Mouse (Mus musculus) hindbrain, embryonic 13.5 days (tissue): ENCODE measurements around the gene Hist1h2af. TPM values are rescaled to one million over a fixed set of nuclear protein-coding genes. Genes with fewer than 3 reads are reported as not detected.
A peak's percentile ranks its signal among the peaks of the same experiment; 100 is the strongest.

Source experiments
- ATAC-seq: fragments of 200-750 bp; cut with Nextera tagmentation; 2 replicates; pipeline ENCODE4 v1.8.0; 2017; ENCODE audit warnings: moderate TSS enrichment; ENCODE audit not compliant: low FRiP score
- H3K27ac ChIP-seq: fragments of 300-500 bp; sonication (generic); 2 replicates; pipeline ENCODE4 v1.5.1; 2015; ENCODE audit warnings: inconsistent platforms, mild to moderate bottlenecking, moderate library complexity
- H3K27me3 ChIP-seq: fragments of 300-500 bp; sonication (generic); 2 replicates; pipeline ENCODE4 v1.6.1; 2015; ENCODE audit warnings: mild to moderate bottlenecking, inconsistent platforms
- H3K36me3 ChIP-seq: fragments of 300-500 bp; sonication (generic); 2 replicates; pipeline ENCODE4 v1.6.1; 2015; ENCODE audit warnings: mild to moderate bottlenecking, inconsistent platforms
- H3K4me1 ChIP-seq: fragments of 300-500 bp; sonication (generic); replicated peaks from 2 replicates; pipeline ENCODE4 v1.6.1; 2015; ENCODE audit warnings: inconsistent platforms
- H3K4me2 ChIP-seq: fragments of 300-500 bp; sonication (generic); 2 replicates; pipeline ENCODE4 v1.6.1; 2015; ENCODE audit warnings: inconsistent platforms, mild to moderate bottlenecking, moderate library complexity
- H3K4me3 ChIP-seq: fragments of 300-500 bp; sonication (generic); 2 replicates; pipeline ENCODE4 v1.5.1; 2015; ENCODE audit warnings: mild to moderate bottlenecking, inconsistent platforms
- H3K9ac ChIP-seq: fragments of 300-500 bp; sonication (generic); 2 replicates; pipeline ENCODE4 v1.6.1; 2015; ENCODE audit warnings: mild to moderate bottlenecking, inconsistent platforms
- H3K9me3 ChIP-seq: fragments of 300-500 bp; sonication (generic); 2 replicates; pipeline ENCODE4 v1.6.1; 2016; ENCODE audit warnings: inconsistent platforms
- WGBS: fragments of 180-500 bp; shearing (Covaris S2); methylation state at CpG from one replicate; pipeline ENCODE4 v1.1.7; 2015; 5-methylcytosine and 5-hydroxymethylcytosine counted together
- polyA plus RNA-seq: library from polyadenylated mRNA; unstranded; fragments of >200 nt; fragmentation: Nextera tagmentation; extraction: Ambion mirVana; gene quantifications from 2 replicates; pipeline ENCODE4 v1.2.1, GENCODE M21; 2015

Hist1h2af gene
- polyA plus RNA-seq, 1 experiment from 2014 or later: 2.4 TPM

DNA sequence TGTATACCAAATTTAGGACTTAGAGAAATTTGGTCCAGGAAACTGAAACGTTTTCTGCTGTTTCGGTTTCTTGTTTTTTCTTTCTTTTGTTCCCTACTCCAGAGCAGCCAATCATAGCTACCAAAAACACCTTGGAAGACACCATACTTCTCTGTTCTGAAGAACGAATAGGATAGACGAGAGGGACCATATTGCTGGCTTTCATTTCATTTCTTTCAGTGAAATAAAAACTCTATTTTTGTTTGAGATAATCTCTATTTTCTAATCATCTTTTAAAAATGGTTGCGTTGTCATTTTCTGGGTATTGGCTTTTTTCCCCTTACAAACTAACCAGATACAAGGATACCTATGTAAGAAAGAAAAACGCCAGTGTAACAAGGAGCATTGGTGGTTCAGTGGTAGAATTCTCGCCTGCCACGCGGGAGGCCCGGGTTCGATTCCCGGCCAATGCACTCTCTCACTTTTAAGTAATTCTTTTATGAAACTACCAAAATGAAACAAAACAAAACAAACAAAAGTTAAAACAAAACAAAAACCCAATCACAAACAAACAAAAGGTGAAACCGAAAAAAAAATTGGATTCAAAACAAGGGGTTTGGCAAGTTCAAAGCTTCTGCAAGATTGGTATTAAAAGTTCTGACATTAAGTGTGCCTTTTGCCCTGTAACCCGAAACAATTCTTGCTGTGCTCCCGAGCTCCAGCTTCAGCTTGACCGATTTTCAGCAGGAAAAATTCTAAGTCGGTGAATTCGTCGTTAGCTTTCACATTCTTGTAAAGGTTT is 16.7 kb upstream of the Hist1h2af start:
- Histone ChIP-seq H3K4me1 (peaks cover 9% of the 10 kb centered on the region), H3K27me3 (no peaks in the 10 kb centered on the region), H3K4me3 (peak overlapping the region; percentile 46), H3K36me3 (no peaks in the 10 kb centered on the region), H3K9ac (peak overlapping the region; percentile 53; the same call in 1 of the 2 replicates), H3K4me2 (peak overlapping the region; percentile 74), H3K9me3 (no peaks in the 10 kb centered on the region), H3K27ac (peak overlapping the region; percentile 66; the same call in 1 of the 2 replicates)
- peak; percentile 74 for ATAC-seq
- 0% methylated on average over 19 of the region's 19 CpGs for WGBS

DNA sequence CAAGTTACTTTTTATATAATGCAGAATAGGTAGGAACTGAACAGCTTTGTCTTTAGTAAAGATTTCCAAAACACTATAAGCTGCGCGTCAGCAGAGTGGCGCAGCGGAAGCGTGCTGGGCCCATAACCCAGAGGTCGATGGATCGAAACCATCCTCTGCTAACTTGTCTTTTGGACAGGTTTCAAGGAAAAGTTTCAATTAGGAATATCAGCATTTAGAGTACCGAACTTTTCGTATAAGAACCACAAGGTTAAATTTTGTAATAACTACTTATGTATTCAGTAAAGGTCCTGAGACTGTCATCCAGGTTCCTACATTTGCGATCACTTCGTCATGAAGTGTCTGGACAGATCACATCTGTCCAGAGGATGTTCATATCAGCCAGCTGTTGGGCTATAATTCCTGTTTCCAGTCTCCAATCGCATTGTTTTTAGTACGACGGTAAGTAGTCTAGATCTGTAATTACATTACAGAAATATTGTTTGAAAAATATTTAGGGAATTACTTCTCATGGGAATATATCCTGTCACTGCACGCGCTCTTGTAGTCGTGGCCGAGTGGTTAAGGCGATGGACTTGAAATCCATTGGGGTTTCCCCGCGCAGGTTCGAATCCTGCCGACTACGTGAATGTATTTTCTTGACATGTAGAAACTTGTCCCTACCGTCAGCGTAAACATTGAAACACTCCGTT is 16.0 kb upstream of the Hist1h2af start:
- peak overlapping the region; percentile 53; the same call in 1 of the 2 replicates for H3K9ac ChIP-seq

DNA sequence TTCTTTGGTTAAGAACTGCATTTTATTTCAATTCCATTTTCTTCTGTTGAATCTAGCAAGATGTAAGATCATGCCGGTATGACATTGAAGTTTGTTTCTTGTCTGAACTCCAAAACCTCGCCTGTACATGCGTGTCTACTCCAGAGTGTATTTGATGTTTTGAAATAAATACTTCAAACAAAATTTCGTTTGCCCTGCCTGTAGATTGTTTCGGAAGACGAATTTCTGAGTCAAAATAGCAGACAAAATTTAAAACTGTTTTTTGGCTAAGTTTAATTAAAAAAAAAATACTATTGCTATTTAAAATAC is 15.5 kb upstream of the Hist1h2af start:
- no peak for ATAC-seq
- no peaks in the 10 kb centered on the region for H3K9me3 ChIP-seq
- no peak overlapping the region for H3K9ac ChIP-seq
- WGBS: 1% methylated on average over 6 of the region's 6 CpGs
- no peaks in the 10 kb centered on the region for H3K27me3 ChIP-seq
- peaks cover 9% of the 10 kb centered on the region for H3K4me1 ChIP-seq
- H3K4me2 ChIP-seq: peak overlapping the region; percentile 74
- no peaks in the 10 kb centered on the region for H3K36me3 ChIP-seq
- H3K27ac ChIP-seq: no peak overlapping the region
- peak overlapping the region; percentile 46 for H3K4me3 ChIP-seq

More for the DNA sequence above, 16.0 kb upstream of the Hist1h2af start:
- H3K36me3 ChIP-seq: no peaks in the 10 kb centered on the region
- peak overlapping the region; percentile 74 for H3K4me2 ChIP-seq
- under 1% methylated on average over 27 of the region's 27 CpGs for WGBS
- no peaks in the 10 kb centered on the region for H3K9me3 ChIP-seq
- H3K27ac ChIP-seq: peak overlapping the region; percentile 66; the same call in 1 of the 2 replicates
- H3K4me1 ChIP-seq: peaks cover 9% of the 10 kb centered on the region
- peak; percentile 91 for ATAC-seq
- peak overlapping the region; percentile 46 for H3K4me3 ChIP-seq
- no peaks in the 10 kb centered on the region for H3K27me3 ChIP-seq

DNA sequence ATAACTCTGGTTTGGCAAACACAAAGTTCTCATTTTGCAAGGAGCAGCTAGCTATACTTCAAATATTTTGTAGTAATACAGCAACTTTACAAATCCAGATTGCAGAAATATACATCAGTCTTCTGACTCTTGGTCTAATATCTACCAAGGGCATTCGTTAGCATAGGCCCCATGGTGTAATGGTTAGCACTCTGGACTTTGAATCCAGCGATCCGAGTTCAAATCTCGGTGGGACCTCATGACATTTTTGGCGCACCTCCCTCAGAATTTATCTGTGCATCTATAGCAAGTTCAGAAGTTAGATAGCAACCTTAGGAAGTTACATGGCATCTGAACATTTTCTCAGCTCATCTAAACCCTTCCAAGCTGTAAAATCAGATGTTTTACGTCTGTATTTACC is 14.8 kb upstream of the Hist1h2af start:
- under 1% methylated on average over 6 of the region's 6 CpGs for WGBS
- H3K4me1 ChIP-seq: peaks cover 9% of the 10 kb centered on the region
- no peak for ATAC-seq
- H3K4me3 ChIP-seq: peak overlapping the region; percentile 37
- no peaks in the 10 kb centered on the region for H3K9me3 ChIP-seq
- H3K27me3 ChIP-seq: no peaks in the 10 kb centered on the region
- no peak overlapping the region for H3K27ac ChIP-seq
- peak overlapping the region; percentile 74 for H3K4me2 ChIP-seq
- H3K9ac ChIP-seq: no peak overlapping the region
- H3K36me3 ChIP-seq: no peaks in the 10 kb centered on the region

DNA sequence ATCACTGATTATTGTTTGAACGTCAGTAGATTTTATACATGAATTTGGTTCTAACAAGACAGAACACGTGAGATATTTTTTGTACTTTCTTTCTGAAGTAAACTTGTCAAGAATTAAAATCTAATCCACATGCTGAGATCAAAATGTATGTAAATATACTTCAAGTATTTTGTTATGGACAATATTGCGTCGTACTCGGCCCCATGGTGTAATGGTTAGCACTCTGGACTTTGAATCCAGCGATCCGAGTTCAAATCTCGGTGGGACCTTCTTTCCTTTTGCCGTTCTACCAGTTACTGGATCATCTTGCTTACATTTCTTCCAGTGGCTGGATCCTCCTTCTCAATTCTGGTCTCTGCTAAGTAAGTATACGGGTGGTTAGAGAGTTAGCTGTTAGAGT is 14.3 kb upstream of the Hist1h2af start:
- 0 out of 2 replicates have a peak, but pooled peaks have one; percentile 14 for ATAC-seq
- Histone ChIP-seq H3K4me2 (peak overlapping the region; percentile 74), H3K9me3 (no peaks in the 10 kb centered on the region), H3K9ac (no peak overlapping the region), H3K4me3 (peak overlapping the region; percentile 37), H3K36me3 (no peaks in the 10 kb centered on the region), H3K4me1 (peaks cover 9% of the 10 kb centered on the region), H3K27ac (no peak overlapping the region), H3K27me3 (no peaks in the 10 kb centered on the region)
- under 1% methylated on average over 10 of the region's 10 CpGs for WGBS

DNA sequence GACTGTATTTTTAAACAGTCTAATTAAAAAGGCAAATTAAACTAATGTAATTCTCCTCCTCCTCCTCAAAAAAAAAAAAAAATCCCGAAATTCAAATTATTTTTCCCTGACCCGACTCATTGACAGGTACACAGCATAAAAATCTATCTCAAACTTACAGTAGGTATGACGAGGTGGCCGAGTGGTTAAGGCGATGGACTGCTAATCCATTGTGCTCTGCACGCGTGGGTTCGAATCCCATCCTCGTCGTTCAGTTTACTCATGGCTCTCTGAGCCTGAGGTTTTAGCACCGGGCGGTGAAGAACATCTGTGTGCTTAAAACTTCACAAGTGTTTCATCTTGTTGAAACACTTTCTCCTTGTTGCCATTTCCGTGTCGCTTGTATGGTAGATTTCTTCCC is 12.0 kb upstream of the Hist1h2af start:
- peaks cover 11% of the 10 kb centered on the region for H3K4me1 ChIP-seq
- H3K9ac ChIP-seq: no peak overlapping the region
- no peaks in the 10 kb centered on the region for H3K36me3 ChIP-seq
- no peaks in the 10 kb centered on the region for H3K27me3 ChIP-seq
- 0 out of 2 replicates have a peak overlapping the region, but pooled peaks have one; percentile 2 for H3K4me3 ChIP-seq
- H3K4me2 ChIP-seq: peak overlapping the region; percentile 15
- no peaks in the 10 kb centered on the region for H3K9me3 ChIP-seq
- WGBS: 1% methylated on average over 14 of the region's 14 CpGs
- no peak for ATAC-seq
- no peak overlapping the region for H3K27ac ChIP-seq

DNA sequence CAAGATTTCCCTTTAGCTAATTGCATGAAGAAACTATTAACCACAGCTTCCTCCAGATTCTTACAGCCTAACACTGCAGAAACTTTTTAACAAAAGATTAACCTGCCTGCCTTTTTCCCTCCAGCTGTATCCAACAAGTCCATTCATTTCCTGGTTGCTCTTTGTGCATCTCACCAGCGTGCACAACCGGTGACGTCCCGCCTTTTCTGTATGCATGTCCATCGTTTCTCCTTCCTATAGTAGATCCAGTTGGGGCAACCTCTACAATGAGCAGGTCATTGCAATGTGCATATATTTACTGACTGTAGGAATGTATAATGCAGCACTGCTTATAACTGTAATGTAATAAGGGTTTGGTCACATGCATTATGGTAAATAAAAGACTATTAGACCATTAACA is 9.7 kb upstream of the Hist1h2af start:
- H3K4me2 ChIP-seq: no peak overlapping the region
- no peak overlapping the region for H3K9ac ChIP-seq
- ATAC-seq: no peak
- no peak overlapping the region for H3K4me3 ChIP-seq
- H3K36me3 ChIP-seq: no peaks in the 10 kb centered on the region
- H3K4me1 ChIP-seq: peaks cover 18% of the 10 kb centered on the region
- no peak overlapping the region for H3K27ac ChIP-seq
- no peaks in the 10 kb centered on the region for H3K27me3 ChIP-seq
- 38% methylated on average over 5 of the region's 5 CpGs for WGBS
- no peaks in the 10 kb centered on the region for H3K9me3 ChIP-seq

DNA sequence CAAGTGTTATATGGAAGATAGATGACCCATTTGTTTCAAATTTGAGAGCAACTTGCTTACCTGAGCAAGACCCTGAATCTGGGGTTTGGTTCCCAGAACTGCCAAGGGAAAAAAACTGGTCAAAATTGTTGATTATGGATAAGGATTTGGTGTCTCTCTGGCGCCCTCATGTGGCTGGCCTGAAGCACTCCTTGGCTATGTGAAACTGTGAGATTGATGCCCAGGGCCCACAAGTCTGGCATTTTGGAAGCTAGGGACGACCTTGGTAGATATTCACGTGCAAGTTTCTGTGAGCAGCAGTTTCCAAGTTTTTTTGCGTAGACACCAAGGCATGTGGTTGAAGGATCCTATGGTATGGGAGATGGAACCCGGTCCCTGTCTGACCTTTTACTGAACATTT is 9.1 kb upstream of the Hist1h2af start:
- no peaks in the 10 kb centered on the region for H3K27me3 ChIP-seq
- H3K4me3 ChIP-seq: no peak overlapping the region
- H3K27ac ChIP-seq: no peak overlapping the region
- H3K4me2 ChIP-seq: no peak overlapping the region
- peak; percentile 47; the same call in 1 of the 2 replicates for ATAC-seq
- H3K9ac ChIP-seq: no peak overlapping the region
- H3K4me1 ChIP-seq: peaks cover 18% of the 10 kb centered on the region
- H3K9me3 ChIP-seq: no peaks in the 10 kb centered on the region
- WGBS: 8% methylated on average over 5 of the region's 5 CpGs
- H3K36me3 ChIP-seq: no peaks in the 10 kb centered on the region

DNA sequence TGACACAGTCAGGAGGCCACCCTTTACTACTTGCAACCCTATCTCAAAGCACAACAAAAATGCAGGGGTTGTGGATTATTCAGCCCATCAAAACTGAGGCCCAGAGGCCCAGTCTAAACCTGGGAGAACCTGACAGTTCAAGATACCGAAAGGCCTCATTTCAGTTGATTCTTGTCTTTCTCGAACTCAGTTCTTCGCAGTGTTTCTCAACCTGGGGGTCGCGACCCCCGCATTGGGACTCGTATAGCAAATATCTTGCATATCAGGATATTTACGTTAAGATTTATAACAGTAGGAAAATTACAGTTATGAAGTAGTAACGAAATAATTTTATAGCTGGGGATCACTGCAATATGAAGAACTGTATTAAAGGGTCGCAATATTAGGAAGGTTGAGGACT is 7.8 kb upstream of the Hist1h2af start:
- Histone ChIP-seq H3K4me1 (peaks cover 18% of the 10 kb centered on the region), H3K9me3 (no peaks in the 10 kb centered on the region), H3K27me3 (no peaks in the 10 kb centered on the region), H3K36me3 (no peaks in the 10 kb centered on the region), H3K4me2 (peak overlapping the region; percentile 51), H3K9ac (0 out of 2 replicates have a peak overlapping the region, but pooled peaks have one; percentile 9), H3K4me3 (peak overlapping the region; percentile 50), H3K27ac (no peak overlapping the region)
- no peak for ATAC-seq
- WGBS: 2% methylated on average over 10 of the region's 10 CpGs

DNA sequence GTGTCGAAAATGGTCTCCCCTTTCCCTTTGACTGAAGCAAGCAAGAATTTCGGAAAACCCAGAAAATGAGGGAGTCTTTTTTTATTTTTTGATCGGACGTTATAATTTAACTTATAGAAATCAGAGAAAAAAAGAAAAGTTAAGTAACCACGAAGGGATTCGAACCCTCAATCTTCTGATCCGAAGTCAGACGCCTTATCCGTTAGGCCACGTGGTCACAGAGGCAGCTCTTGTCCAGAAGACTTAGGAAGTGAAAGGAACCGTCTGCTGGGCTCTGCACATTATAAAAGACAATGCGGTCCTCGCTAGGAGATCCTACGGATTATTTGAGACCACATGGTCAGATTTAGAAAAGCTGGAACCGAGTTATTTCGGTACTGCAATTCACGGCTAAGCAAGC is 7.4 kb upstream of the Hist1h2af start:
- WGBS: under 1% methylated on average over 17 of the region's 17 CpGs
- peak overlapping the region; percentile 50 for H3K4me3 ChIP-seq
- no peaks in the 10 kb centered on the region for H3K27me3 ChIP-seq
- peak overlapping the region; percentile 69 for H3K9ac ChIP-seq
- no peaks in the 10 kb centered on the region for H3K36me3 ChIP-seq
- peak overlapping the region; percentile 51 for H3K4me2 ChIP-seq
- 0 out of 2 replicates have a peak, but pooled peaks have one; percentile 36 for ATAC-seq
- H3K4me1 ChIP-seq: peaks cover 18% of the 10 kb centered on the region
- H3K27ac ChIP-seq: peak overlapping the region; percentile 79
- no peaks in the 10 kb centered on the region for H3K9me3 ChIP-seq

DNA sequence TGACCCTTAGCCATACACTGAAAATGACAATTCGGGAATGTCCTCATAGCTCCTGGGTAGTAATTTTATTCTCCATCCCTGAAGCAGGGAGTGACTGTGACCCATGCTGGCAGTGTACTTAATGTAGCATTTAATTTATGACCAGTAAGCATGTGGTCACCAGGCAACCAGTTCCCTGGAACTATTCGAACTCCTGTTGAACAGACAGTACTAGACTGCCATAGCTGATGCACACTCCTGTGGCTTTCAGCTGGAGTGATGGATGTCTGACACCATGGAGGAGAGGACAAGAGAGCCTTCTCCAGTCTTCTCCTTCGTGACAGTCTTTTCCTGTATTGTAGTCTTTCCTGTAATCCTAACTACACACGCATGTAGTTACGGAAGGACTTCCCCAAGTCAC is 4.7 kb upstream of the Hist1h2af start:
- Histone ChIP-seq H3K4me2 (peak overlapping the region; percentile 13; the same call in 1 of the 2 replicates), H3K4me1 (peaks cover 36% of the 10 kb centered on the region), H3K9ac (no peak overlapping the region), H3K4me3 (no peak overlapping the region), H3K36me3 (no peaks in the 10 kb centered on the region), H3K9me3 (no peaks in the 10 kb centered on the region), H3K27me3 (no peaks in the 10 kb centered on the region), H3K27ac (no peak overlapping the region)
- no peak for ATAC-seq
- WGBS: 67% methylated on average over 5 of the region's 5 CpGs

DNA sequence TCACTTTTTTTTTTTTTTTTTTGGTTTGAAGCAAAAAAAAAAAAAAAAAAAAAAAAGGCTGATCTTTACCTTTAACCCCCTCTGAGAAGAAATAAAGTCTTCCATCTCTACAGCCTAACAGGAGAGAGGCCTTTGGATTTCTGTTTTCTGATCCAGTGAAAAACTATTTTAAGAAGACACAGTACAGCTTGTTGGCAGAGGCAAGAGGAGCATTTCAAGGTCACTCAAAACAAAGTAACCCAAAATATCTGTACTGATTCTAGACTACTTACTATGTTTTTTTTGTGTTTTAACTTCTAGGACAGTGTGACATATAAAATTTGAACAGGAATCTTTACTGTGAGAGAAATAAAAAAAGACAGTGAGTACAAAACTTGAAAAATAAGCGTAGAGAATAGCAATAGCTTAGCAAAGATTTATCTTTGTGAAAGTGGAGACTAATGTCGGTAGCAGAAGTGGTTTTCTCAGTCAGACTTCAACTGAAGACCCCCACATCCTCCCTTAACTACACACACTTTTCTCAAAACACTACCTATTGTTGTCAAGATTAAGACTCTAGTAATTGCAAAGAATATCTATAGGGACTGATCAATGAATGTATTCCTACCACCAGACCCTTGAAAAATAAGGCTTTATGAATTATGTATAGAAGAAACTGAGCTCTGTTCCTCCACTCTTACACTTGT is 4.1 kb upstream of the Hist1h2af start:
- H3K4me3 ChIP-seq: peak overlapping the region; percentile 51
- H3K27ac ChIP-seq: peak overlapping the region; percentile 96; the same call in 1 of the 2 replicates
- H3K4me2 ChIP-seq: peak overlapping the region; percentile 74
- ATAC-seq: no peak
- H3K9me3 ChIP-seq: no peaks in the 10 kb centered on the region
- H3K9ac ChIP-seq: peak overlapping the region; percentile 83
- H3K36me3 ChIP-seq: no peaks in the 10 kb centered on the region
- no peaks in the 10 kb centered on the region for H3K27me3 ChIP-seq
- WGBS: 32% methylated on average over 2 of the region's 2 CpGs
- H3K4me1 ChIP-seq: peaks cover 42% of the 10 kb centered on the region
